Mouse (Mus musculus) embryo, embryonic 10.5 days (tissue): ENCODE measurements at regions not wholly inside any gene's neighbourhood (a gene's known extent, or its start where the extent isn't known, plus 50 kb on each side); places are given as distances from the start of the nearest gene placed in this dataset.

Experiments
- DNase-seq: peaks from one replicate; pipeline ENCODE4 v3.0.0-alpha.2; 2015; ENCODE audit warnings: low spot score

DNA sequence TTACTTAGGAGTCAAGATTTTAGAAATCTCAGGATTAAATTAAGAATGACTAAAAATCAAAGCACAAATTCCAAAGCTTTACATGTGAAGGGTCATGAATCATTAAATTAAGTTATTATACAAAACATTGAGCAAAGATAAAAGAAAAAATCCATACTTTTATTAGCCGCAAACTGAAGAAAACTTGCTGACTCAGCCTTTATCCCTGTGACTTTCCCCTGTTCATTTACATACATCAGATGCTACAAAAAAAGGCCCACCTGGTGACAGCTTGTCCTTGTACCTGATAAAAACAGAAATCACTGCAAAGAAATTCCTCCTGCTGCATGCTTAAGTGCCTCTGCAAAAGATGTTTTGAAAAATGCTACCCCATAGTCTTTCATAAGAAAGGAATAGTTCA is 2555.9 kb upstream of the Pcdh20 start:
- no peak for DNase-seq

DNA sequence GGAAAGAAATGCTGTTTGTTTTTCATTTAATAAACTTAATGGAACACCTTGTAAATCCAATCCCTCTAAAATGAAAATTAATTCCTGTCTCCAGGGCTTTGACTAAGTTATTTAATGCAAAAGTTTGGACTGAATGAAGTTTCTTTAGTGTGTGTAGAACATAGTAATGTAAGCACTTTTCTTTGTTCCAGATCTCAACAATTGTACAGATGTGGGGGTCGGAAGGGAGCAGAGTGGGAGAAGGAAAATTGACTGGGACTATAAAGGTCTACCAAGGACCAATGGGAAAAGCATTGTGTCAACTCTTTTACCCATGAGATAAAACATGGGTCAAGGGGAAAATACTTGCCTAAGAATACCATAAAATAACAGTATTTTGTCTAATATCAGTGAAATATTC is 2548.9 kb upstream of the Pcdh20 start:
- DNase-seq: no peak

DNA sequence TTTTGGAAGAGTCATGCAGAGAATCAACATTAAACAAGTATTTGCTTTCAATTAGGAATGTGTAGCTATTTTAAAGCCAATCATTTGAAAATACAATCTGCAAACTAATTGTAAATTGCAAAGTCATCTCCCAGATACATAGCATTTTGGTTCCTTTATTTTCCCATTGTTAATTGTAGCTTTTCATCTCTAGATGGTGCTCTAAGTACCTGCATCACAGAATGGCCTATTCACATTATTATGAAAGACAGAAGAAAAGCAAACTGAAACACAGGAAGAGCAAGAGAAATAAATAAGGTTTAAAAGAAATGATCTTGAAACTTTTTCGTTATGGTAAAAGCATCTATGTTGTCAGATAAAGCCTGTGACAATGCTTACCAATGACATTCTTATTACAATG is 2543.5 kb upstream of the Pcdh20 start:
- DNase-seq: peak; percentile 6
